Mouse (Mus musculus): Measurements from ENCODE around the gene Ptpn3. TPM values are rescaled to one million over a fixed set of nuclear protein-coding genes. Genes with fewer than 3 reads are reported as not detected.

Ptpn3 gene
- total and polyA plus RNA-seq, 3 experiments, result 0.08 to 0.14 (median 0.09) TPM

DNA sequence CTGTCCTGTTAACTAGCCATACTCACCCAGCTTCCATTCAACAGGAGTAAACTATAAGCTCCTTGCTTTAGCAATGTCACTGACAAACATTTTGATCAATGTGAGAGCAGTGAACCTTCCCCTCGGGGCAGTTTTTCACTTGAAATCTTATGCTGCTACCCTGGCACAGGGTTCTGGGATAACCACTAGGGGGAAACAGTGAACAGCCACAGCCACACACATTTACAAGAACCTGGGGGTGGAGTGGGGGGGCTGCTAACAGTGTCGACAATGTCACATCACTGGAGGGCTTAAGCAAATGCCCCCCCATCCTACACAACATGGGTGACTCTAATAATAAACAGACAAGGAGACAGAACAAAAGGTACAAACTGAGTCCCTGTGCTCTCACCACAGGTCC is 51.0 kb downstream of the Ptpn3 start:
- H3K4me1 ChIP-seq (ENCODE audit: control insufficient read depth in 1 of 2, insufficient read depth in 2 of 2), result no peaks in the 10 kb centered on the region
- no peak for TF ChIP-seq USF1 (IDR thresholded peaks at IDR 0.05; ENCODE audit: low read depth, low read length)
- no peak for TF ChIP-seq USF2 (conservative IDR thresholded peaks at IDR 0.05; ENCODE audit: low read depth, low read length)
- peak; percentile 39 for TF ChIP-seq SMC3 (IDR thresholded peaks at IDR 0.05; ENCODE audit: low read depth, low read length)
- no peak for TF ChIP-seq RCOR1 (conservative IDR thresholded peaks at IDR 0.05; ENCODE audit: low read depth, low read length)
- TF ChIP-seq ZNF384 (IDR thresholded peaks at IDR 0.05; ENCODE audit: low read depth, low read length), result no peak
- TF ChIP-seq UBTF (IDR thresholded peaks at IDR 0.05; ENCODE audit: low read depth, low read length), result no peak
- peak; percentile 15 to 62; a peak in 3 of 4 replicates for TF ChIP-seq CTCF (conservative IDR thresholded peaks at IDR 0.05 in 1 of 2, IDR thresholded peaks at IDR 0.05 in 1 of 2; ENCODE audit: low read depth in 2 of 2, low read length in 2 of 2)
- no peak for TF ChIP-seq NRF1 (IDR thresholded peaks at IDR 0.05; ENCODE audit: low read depth, low read length)
- H3K4me3 ChIP-seq (replicated peaks in 1 of 3; ENCODE audit: low read depth in 2 of 3, low read length in 2 of 3, poor library complexity in 1 of 3), result no peak overlapping the region
- H3K9ac ChIP-seq (ENCODE audit: insufficient read depth, low read depth), result no peak overlapping the region
- H3K9me3 ChIP-seq (replicated peaks; ENCODE audit: low read length), result no peaks in the 10 kb centered on the region
- peak; percentile 8 for DNase-seq (ENCODE audit: extremely low read depth)
- H3K4me2 ChIP-seq (ENCODE audit: insufficient read depth, low read depth, poor library complexity, severe bottlenecking), result no peak overlapping the region; the same call in 1 of the 2 replicates
- H3K79me2 ChIP-seq (replicated peaks; ENCODE audit: control insufficient read depth, extremely low read depth, insufficient read depth, poor library complexity, severe bottlenecking), result no peaks in the 10 kb centered on the region
- in situ Hi-C loops (cut with MboI; ENCODE audit: low pct_ligation_motif_present, low pct_unique_long_range_greater_than_20kb, low sequenced_read_pairs) (no loop called here), dilution Hi-C loops (cut with MboI; ENCODE audit: extremely low pct_ligation_motif_present, extremely low pct_unique_long_range_greater_than_20kb, low sequenced_read_pairs) (no loop called here)
- H3K27me3 ChIP-seq (replicated peaks), result no peaks in the 10 kb centered on the region
- H3K27ac ChIP-seq (ENCODE audit: insufficient read depth, low read depth), result no peak overlapping the region
- H3K36me3 ChIP-seq (replicated peaks in 1 of 2; ENCODE audit: control insufficient read depth in 1 of 2, insufficient read depth in 1 of 2, low read length in 1 of 2), result no peaks in the 10 kb centered on the region

DNA sequence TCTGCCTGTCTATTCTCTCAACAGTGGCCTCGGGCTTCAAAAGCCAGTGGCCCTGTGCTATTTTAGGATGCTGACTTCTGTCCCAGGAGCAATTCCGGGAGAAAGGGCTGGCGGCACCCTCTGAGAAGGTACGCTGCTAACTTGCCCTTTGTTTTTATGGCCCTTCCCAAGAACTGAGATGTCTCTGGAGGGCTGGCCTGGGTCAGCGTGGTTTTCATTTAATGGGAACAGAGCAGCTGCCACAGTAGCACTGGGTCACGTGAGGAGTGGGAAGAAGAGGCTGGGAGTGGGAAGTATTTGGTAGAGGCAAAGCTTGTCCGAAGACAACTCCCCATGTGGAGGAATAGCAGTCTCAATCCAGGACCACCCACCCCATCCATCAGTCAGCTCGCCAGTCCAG is 52.5 kb downstream of the Ptpn3 start:
- Histone ChIP-seq H3K4me3 (replicated peaks in 1 of 3; ENCODE audit: low read depth in 2 of 3, low read length in 2 of 3, poor library complexity in 1 of 3) (no peak overlapping the region), H3K36me3 (replicated peaks in 1 of 2; ENCODE audit: control insufficient read depth in 1 of 2, insufficient read depth in 1 of 2, low read length in 1 of 2) (no peaks in the 10 kb centered on the region), H3K4me2 (ENCODE audit: insufficient read depth, low read depth, poor library complexity, severe bottlenecking) (no peak overlapping the region), H3K9me3 (replicated peaks; ENCODE audit: low read length) (no peaks in the 10 kb centered on the region), H3K4me1 (ENCODE audit: control insufficient read depth in 1 of 2, insufficient read depth in 2 of 2) (no peaks in the 10 kb centered on the region), H3K79me2 (replicated peaks; ENCODE audit: control insufficient read depth, extremely low read depth, insufficient read depth, poor library complexity, severe bottlenecking) (no peaks in the 10 kb centered on the region), H3K9ac (ENCODE audit: insufficient read depth, low read depth) (no peak overlapping the region), H3K27ac (ENCODE audit: insufficient read depth, low read depth) (no peak overlapping the region), H3K27me3 (replicated peaks) (no peaks in the 10 kb centered on the region)
- dilution Hi-C loops (cut with MboI; ENCODE audit: extremely low pct_ligation_motif_present, extremely low pct_unique_long_range_greater_than_20kb, low sequenced_read_pairs) (no loop called here), in situ Hi-C loops (cut with MboI; ENCODE audit: low pct_ligation_motif_present, low pct_unique_long_range_greater_than_20kb, low sequenced_read_pairs) (no loop called here)
- TF ChIP-seq CTCF (conservative IDR thresholded peaks at IDR 0.05 in 1 of 2, IDR thresholded peaks at IDR 0.05 in 1 of 2; ENCODE audit: low read depth in 2 of 2, low read length in 2 of 2) (no peak), ZNF384 (IDR thresholded peaks at IDR 0.05; ENCODE audit: low read depth, low read length) (no peak), E2F4 (IDR thresholded peaks at IDR 0.05; ENCODE audit: insufficient replicate concordance, low read depth, low read length) (no peak), MXI1 (IDR thresholded peaks at IDR 0.05; ENCODE audit: low read depth, low read length) (no peak), CHD2 (IDR thresholded peaks at IDR 0.05; ENCODE audit: low read length) (no peak), CHD1 (IDR thresholded peaks at IDR 0.05; ENCODE audit: low read depth, low read length) (no peak), MAZ (IDR thresholded peaks at IDR 0.05; ENCODE audit: low read depth, low read length) (no peak), MAFK (IDR thresholded peaks at IDR 0.05; ENCODE audit: insufficient replicate concordance, low read length) (no peak), KAT2A (IDR thresholded peaks at IDR 0.05; ENCODE audit: insufficient replicate concordance, low read length) (no peak), ETS1 (conservative IDR thresholded peaks at IDR 0.05; ENCODE audit: low read depth, low read length) (no peak), HCFC1 (IDR thresholded peaks at IDR 0.05; ENCODE audit: low read depth, low read length) (no peak), NRF1 (IDR thresholded peaks at IDR 0.05; ENCODE audit: low read depth, low read length) (no peak), ZMIZ1 (IDR thresholded peaks at IDR 0.05; ENCODE audit: low read depth, low read length) (no peak), GABPA (IDR thresholded peaks at IDR 0.05; ENCODE audit: insufficient replicate concordance, low read depth, low read length) (no peak), MEF2A (IDR thresholded peaks at IDR 0.05; ENCODE audit: borderline replicate concordance, low read depth, low read length) (no peak), POLR2A (IDR thresholded peaks at IDR 0.05; ENCODE audit: low read depth, low read length) (no peak), MAX (IDR thresholded peaks at IDR 0.05; ENCODE audit: low read length) (no peak), RCOR1 (conservative IDR thresholded peaks at IDR 0.05; ENCODE audit: low read depth, low read length) (no peak), PAX5 (IDR thresholded peaks at IDR 0.05; ENCODE audit: low read length) (no peak)
- no peak for DNase-seq (ENCODE audit: extremely low read depth)
